Mouse (Mus musculus) monocyte, adult 5-6 weeks (primary cell): ENCODE results near the gene Notch2. TPM values are rescaled to one million over a fixed set of nuclear protein-coding genes. Genes with fewer than 3 reads are reported as not detected.

Experiments used
- ATAC-seq: fragments of 153-309, 156-312 bp; replicated peaks from 2 replicates; pipeline ENCODE4 v1.8.0; 2017; ENCODE audit warnings: mild to moderate bottlenecking; ENCODE audit not compliant: low TSS enrichment, insufficient number of reproducible peaks, severe bottlenecking, poor library complexity, low FRiP score
- total RNA-seq: library from RNA; stranded (forward); fragments of 200-1000, 200-491, 200-594 nt; gene quantifications from 3 replicates; pipeline ENCODE4 v1.2.3, GENCODE M21; 2017

Gene Notch2
- 127 to 158 TPM (median 135 TPM) in 3 replicates for total RNA-seq

DNA sequence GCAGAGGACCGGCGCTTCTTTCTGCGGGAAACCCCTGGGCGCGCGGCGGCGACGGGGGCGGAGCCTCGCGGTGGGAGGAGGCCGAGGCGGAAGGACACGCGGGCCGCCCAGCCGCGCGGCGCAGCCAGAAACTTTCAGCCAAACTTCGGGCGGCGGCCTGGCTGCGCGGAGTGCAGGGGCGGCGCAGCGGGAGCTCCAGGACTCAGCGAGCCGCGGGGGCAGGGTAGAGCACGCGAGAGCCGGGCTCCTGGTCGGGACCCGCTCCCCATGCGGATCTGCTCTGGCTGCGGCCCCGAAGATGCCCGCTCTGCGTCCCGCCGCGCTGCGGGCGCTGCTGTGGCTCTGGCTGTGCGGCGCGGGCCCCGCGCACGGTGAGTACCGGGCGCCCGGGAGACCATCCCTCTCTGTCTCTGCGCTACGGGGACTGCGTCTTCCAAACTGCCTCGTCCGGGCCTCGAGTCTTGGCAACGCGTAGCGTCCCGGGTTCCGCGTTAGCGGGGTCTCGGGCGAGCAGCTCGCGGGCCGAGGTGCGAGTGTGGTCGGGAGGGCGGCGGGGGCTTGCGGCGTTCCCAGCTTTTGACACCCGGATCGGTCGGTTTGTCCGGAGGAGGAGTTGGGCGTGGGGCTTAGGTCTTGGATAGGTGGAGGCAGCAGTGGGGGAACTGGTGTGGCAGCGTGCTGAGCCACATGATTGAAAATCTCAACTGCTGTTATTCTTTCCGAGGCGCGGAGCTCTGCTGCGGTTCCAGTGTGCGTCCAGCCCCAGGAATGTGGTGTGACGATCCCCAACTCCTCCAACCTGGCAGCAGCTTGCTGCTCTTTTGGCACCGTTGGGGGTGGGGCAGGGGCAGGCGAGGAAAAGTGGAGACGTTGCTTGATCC is at the start of gene Notch2:
Gene Notch2 (plus strand): TSS at position 127 of the 881 bp plus-strand sequence.
- no peak for ATAC-seq

DNA sequence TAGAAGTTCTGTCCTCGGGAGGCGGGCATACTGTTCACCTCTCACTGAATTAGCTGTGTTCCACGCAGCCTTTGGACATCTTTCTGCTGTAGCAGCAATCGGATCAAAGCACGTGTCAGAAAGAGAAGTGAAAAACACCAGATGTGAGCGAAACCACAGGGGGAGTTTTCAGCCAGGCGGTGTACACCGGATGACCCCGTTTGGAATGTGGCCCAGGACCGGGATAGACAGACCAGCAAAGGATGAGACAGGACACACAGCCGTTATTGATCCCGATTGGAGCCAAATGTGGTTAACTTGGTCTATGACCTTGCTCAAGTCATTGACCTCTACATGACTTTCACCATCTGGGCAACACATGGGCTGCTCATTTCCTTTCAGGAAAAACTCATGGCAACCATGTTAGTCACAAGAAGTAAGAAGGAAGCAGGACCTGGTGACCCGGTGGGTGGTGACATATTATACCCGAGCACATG is 48.4 kb upstream of the Notch2 start:
- ATAC-seq: peak; percentile 77

DNA sequence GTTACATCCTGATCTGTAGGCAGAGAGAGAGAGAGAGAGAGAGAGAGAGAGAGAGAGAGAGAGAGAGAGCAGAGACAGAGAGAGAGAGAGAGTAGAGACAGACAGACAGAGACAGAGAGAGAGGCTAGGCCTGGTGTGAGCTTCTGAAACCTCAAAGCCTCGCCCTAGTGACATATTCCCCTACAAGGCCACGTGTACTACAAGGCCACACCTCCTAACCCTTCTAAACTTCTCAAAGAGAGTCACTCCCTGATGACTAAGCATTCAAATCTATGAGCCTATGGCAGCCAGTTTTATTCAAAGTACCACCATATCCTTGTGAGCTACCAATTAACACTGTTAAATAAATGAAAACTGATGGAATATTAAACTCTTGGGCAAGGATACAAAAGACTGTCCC is 45.7 kb upstream of the Notch2 start:
- ATAC-seq: no peak

DNA sequence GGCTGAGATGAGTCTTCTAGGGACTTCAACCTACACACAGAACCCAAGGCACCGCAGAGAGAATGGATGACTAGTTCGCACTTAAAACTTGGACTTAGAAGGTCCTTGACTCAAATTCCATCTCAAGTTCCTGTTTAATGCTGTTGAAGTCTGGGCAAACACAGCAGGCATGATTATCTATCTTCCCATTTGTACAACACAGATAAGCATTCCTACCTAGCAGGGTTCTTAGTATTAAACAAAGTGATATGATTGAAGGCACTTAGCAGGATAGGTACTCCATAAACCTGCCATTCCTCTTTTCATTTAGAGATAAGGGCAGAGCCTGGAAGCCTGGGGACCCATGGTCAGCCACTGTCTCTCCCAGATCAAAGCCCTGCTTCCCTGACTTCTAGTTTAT is 45.1 kb upstream of the Notch2 start:
- ATAC-seq: no peak

DNA sequence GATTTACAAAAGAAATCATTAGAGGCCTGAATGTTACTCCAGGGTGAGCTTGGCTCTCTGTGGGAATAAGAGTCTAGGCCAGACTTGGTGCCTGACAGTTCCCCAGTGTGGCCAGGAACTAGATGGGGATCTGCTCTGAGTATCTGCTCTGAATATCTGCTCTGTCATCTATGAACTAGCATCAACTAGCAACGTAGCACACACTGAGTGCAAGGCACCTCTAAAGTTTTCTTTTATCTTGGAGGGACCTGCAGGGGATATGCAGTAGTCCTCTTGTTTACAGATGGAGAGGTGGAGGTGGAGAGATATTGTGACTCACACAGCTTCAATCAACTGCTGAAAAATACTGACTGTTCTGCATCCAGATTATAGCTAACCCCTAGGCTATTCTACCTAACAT is 44.3 kb upstream of the Notch2 start:
- ATAC-seq: no peak

DNA sequence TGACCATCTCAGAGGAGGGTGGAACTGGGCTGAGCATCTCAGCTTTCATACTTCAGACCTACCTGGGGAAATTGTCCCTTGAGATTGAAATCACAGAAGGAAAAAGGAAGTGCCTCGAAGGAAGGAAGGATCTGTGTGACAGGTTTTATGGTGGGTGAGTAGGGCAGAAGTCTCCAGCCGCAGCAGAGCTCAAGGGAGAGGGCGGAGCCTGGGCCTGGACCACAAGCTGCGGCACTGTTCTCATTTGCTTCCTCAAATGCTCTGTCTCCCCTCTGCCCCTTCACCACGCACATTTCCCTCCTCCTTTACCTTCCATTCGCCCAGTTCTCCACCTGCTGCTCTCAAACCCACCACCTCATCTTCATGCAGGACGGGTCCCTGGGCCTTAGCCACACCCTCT is 42.2 kb upstream of the Notch2 start:
- peak; percentile 94 for ATAC-seq

DNA sequence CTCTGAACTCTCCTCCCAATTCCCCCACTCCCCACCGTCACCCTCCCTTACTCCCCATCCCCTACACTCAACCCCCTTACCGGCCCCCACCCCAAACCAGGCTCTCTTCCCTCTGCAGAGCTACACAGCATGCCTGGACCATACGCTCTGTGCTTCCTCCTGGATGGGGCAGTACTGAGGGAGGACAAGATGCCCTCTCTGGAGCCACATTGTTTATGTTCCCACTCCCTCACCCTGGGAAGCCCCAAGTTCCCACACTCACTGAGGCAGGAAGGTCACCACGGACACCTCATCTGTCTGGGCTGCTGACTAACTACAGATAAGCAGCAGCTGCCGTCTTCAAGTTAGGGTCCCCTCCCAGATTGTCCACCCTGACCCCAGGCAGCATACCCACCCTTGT is 41.1 kb upstream of the Notch2 start:
- no peak for ATAC-seq

DNA sequence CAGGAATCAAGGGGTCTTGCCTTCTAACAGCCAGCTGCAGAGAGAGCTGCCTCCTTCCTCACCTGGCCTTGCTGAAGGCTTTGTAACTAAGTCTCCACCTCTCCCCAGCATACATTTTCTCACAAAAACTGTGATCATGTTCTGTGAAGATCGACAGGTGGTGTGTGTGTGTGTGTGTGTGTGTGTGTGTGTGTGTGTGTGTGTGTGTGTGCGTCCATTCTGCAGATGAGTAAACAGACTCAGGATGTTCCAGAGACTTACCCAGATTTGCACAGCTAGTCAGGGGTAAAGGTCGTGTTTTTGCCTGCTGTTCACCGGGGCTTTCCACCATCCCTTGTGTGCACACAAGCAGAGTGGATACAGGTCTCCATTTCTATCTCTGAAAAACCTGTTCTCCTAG is 40.6 kb upstream of the Notch2 start:
- ATAC-seq: no peak

DNA sequence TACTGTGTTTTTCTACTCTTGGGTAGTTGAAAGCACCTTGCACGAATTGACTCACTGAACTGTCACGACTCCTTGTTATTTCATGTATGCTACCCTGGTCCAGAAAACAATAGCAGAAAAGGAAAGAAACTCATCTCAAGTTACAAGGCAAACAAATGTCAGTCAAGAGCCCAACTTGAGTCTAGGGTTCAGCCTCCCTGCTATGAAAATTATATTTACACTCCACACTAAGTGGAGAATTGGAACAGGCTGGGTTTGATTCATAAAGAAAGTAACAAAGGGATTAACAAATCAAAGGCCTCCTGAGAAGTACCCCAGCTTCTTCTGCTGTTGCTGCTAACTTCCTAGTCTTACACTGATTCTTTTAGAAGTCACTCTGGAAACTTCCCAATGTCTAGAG is 40.0 kb upstream of the Notch2 start:
- no peak for ATAC-seq

DNA sequence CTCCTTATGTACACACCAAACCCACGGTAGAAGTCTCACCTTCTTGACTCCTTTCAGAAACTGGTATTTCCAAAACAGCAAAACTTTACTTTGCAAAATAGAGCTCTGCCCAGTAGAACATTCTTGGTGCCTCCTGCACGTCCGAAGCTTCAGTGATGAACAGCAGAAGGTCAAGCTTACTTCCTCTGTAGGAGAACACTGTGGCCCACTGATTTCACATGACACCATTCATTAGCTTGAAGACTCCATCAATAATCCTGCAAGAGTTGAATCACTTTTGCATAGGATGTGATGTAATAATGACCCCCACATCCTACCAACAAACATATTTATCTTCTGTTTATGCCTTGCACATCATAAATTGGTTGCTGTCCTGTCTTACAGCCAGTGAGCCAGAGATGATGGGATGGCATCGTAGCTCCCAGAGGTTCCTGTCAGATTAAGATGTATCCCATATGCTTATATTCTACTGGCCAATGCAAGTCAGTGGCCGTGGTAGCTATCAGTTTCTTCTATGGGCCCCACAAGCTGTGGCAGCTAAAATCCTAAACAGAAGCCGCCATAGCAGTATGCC is 39.0 kb upstream of the Notch2 start:
- ATAC-seq: no peak

DNA sequence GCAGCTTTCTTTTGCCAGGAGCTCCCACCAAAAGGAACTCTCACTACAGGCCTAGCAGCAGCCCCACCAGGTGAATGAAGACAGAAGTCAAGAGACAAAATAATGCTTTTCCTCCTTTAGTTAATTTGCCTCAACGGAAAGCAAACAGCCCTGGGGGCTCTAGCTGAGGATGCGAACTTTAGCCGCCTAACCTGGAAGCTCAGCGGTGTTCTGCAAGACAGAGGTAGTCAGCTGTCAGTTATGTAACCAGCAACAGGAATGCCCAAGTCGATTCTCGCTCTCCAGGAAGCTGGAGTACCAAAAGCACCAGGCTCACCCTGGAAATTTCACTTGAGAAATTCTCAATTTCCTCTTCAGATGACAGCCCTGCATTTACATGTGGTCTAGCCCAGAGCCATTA is 36.6 kb upstream of the Notch2 start:
- no peak for ATAC-seq

DNA sequence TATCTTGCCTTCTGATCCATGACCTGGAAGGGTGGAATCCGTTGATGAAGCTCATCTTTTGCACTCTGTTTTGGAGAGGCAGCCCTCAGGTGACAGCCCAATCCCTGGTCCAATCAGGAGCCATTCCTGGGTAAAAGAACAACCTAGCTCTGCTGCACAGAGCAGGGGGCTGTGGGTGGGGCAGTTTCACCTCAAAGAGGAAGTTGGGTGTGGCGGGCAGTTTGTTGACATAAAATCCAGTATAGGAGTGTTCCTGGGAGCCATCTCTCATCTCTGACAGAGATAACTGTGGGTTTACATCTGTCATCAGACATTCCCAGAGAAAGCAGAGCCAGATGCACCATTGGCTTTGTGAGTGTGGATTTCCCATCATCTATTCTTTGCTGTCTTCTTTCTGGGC is 34.6 kb upstream of the Notch2 start:
- peak; percentile 69; the same call in 1 of the 2 replicates for ATAC-seq

DNA sequence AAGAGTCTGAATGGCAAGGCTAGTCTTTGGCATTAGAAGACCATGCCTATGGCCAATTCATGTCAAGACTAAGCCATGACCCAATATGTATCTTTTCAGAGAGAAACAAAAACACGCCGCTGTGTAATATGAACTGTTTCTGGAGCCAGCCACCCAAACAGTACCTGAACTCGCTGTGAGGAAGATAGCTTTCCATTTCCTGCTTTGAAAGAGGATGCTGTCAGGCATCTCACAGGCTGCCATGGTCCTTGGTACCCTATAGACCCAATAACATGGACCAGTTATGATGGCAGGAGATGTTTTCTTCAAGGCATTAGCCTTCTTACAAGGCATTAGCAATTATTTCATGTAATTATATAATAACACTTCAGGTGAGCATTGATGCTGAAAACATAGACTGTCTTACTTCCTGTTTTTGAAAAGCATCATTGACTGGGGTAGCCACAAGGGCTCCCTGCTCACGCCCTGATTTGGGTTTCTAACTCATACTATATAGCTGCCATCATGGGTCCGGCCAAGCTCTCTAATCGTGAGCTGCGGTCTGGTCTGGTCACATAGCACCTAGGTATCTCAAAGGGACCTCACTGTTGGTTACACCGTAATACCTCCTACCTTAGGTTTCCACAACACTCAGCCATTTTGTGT is 32.5 kb upstream of the Notch2 start:
- ATAC-seq: no peak

DNA sequence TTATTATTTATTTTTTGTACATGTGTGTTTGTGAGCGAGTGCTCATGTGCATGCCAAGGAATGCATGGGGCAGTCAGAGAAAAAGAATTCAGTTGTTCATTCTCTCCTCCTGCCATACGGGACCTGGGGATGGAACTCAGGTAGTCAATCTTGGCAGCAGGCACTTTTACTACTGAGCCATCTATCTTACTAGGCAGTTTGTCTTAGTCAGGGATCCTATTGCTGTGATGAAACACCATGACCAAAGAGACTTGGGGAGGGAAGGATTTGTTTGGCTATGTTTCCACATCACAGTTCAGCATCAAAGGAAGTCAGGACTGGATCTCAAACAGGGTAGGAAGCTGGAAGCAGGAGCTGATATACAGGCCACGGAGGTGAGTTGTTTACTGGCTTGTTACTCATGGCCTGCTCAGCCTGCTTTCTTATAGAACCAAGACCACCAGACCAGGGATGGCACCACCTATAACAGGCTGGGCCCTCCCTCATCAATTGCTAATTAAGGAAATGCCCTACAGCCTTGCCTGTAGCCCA is 31.9 kb upstream of the Notch2 start:
- no peak for ATAC-seq

DNA sequence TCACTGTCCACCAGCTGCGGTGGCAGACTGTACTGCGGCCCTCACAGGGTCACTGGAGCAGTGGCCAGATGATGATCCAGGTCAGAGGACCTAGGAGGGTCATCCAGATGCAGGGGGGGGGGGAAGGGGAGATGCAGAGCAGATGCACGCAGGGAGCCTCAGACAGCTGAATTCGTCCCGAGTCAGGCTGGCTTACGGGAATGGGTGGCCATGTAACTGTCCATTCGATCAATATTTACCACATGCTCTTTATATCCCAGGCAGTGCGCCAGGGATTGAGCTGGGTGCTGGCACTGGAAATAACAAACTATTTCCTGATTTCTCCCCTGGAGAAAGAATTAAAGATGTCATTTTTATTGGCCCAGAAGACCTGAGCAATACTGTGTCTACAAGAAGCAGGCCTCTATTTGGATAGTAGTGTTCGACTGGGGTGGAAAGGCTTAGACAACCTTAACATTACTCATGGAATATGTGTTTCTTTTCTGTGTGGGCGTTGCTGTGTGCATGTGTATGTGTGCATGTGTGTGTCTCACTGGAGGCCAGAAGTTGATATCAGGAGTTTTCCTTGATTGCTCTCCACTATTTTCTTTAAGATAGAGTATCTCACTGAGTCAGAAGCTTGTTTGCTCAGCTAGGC is 28.3 kb upstream of the Notch2 start:
- ATAC-seq: no peak

DNA sequence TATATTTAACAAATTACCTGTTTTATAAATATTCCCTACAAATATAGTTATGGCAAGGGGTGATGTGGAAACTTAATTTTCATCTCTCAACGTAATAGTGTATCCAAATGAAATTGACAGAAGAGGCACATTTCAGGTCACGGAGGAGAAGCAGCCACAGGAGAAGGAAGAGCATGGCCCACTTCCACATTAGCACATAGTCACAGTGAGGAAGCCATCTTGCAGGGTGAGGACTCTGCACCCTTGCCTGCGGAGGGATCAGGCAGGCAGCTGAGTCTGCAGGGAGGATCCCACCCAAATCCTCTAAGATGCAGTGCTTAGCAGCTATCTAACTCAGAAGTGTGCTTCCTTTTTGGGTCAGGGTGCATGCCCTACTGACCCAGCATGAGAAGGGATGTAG is 27.6 kb upstream of the Notch2 start:
- peak; percentile 44; the same call in 1 of the 2 replicates for ATAC-seq

DNA sequence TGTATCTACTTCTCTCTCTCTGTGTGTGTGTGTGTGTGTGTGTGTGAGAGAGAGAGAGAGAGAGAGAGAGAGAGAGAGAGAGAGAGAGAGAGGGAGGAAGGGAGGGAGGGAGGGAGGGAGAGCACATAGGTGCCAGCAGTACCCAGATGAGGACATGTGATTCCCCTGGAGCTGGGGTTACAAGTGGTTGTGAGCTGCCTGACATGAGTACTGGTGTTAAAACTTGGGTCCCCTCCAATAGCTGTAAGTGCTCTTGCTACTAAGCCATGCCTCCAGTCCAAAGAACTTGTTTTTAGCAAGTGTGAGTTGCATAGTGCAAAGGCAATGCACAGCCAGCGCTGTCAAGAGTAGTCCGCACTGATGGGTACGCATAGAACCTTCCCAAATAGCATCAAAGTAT is 26.2 kb upstream of the Notch2 start:
- no peak for ATAC-seq

DNA sequence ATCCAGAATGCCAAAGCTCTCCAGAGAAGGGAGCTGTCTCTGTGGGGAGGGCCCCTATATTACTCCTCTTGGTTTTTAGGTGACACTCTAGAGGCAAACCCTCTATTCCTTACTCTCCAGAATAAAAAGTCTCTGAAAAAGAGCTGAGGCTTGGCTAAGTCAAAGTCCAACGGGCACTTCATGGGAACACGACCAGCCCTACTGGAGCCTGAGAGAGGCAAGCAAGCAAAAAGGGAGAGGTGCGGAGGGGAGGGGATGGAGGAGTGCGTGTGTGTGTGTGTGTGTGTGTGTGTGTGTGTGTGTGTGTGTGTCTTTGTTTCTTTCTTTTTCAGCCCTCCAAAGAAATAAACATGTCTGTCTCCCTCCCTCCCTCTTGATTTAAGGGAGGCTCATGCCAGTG is 24.6 kb upstream of the Notch2 start:
- no peak for ATAC-seq

DNA sequence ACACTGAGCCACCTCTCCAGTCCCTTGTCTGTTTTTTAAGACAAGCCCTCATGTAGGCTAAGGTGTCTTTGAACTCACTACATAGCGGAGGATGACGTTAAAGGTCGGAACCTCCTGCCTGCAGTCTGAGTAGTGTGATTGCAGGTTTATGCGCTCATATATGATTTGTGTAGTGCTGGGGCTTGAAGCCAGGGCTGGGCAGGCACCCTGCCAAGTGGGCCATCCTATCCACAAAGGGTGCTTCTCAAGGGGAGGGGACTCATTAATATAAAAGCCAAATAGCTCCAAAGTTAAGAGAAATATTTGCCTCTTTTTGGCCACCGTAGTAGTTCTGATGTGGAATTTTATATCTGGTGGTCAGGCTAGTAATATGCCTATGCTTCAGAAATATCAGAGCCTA is 22.8 kb upstream of the Notch2 start:
- no peak for ATAC-seq
